Mouse (Mus musculus) kidney, postnatal 4 days (tissue): ENCODE measurements around the gene Hcfc1r1.

Experiments used
- DNase-seq, 2 experiments: peaks; one replicate each; pipeline ENCODE4 v3.0.0; 2021; ENCODE audit warnings: mixed read lengths in 2 of 2

Hcfc1r1 gene

GRCm38 (mm10) chr17:23675564-23676281 is 2.3 kb downstream of the Hcfc1r1 start:
- DNase-seq, result peak; percentile 58 to 76

GRCm38 (mm10) chr17:23676473-23677031 is 3.2 kb downstream of the Hcfc1r1 start:
- peak; percentile 52 to 72 for DNase-seq

- DNase-seq, result peak; percentile 85 to 91
Observed at GRCm38 (mm10) chr17:23677236-23677679, 3.9 kb downstream of the Hcfc1r1 start, which contains the start of gene Tnfrsf12a. Gene Tnfrsf12a (minus strand): TSS chr17:23677468.

GRCm38 (mm10) chr17:23679127-23679835 is 5.9 kb downstream of the Hcfc1r1 start, which contains the start of gene Cldn6:
Gene Cldn6 (plus strand): TSS chr17:23679249.
- peak; percentile 53 to 70 for DNase-seq

GRCm38 (mm10) chr17:23680336-23680735 is 6.9 kb downstream of the Hcfc1r1 start:
- no peak for DNase-seq

- DNase-seq, result no peak
Observed at GRCm38 (mm10) chr17:23681086-23681485, 7.7 kb downstream of the Hcfc1r1 start.

- DNase-seq, result no peak
Observed at GRCm38 (mm10) chr17:23682092-23682491, 8.7 kb downstream of the Hcfc1r1 start.

- no peak for DNase-seq
Observed at GRCm38 (mm10) chr17:23682530-23682929, 9.1 kb downstream of the Hcfc1r1 start.

- no peak for DNase-seq
Observed at GRCm38 (mm10) chr17:23683226-23683625, 9.8 kb downstream of the Hcfc1r1 start.

GRCm38 (mm10) chr17:23683856-23684672 is 10.7 kb downstream of the Hcfc1r1 start, which contains the start of gene Cldn9:
Gene Cldn9 (minus strand): TSS chr17:23684026.
- peak; percentile 66 to 76 for DNase-seq

- no peak for DNase-seq
Observed at GRCm38 (mm10) chr17:23694491-23694890, 21.1 kb downstream of the Hcfc1r1 start.

GRCm38 (mm10) chr17:23695801-23696200 is 22.4 kb downstream of the Hcfc1r1 start:
- DNase-seq, result no peak

- DNase-seq, result peak; percentile 52 to 67
Observed at GRCm38 (mm10) chr17:23699131-23700077, 26.0 kb downstream of the Hcfc1r1 start.

- DNase-seq, result peak; percentile 92 to 95
Observed at GRCm38 (mm10) chr17:23700079-23700478, 26.7 kb downstream of the Hcfc1r1 start.

GRCm38 (mm10) chr17:23703301-23703700 is 29.9 kb downstream of the Hcfc1r1 start:
- no peak for DNase-seq

GRCm38 (mm10) chr17:23704741-23705140 is 31.3 kb downstream of the Hcfc1r1 start:
- no peak for DNase-seq

- no peak for DNase-seq
Observed at GRCm38 (mm10) chr17:23705525-23706104, 32.2 kb downstream of the Hcfc1r1 start.

GRCm38 (mm10) chr17:23706212-23706611 is 32.8 kb downstream of the Hcfc1r1 start:
- DNase-seq, result peak; percentile 85 to 88

GRCm38 (mm10) chr17:23717003-23717402 is 43.6 kb downstream of the Hcfc1r1 start:
- DNase-seq, result no peak

- DNase-seq, result no peak
Observed at GRCm38 (mm10) chr17:23719455-23719854, 46.1 kb downstream of the Hcfc1r1 start.

- DNase-seq, result no peak
Observed at GRCm38 (mm10) chr17:23721886-23722285, 48.5 kb downstream of the Hcfc1r1 start.
